Mouse (Mus musculus): ENCODE measurements around the gene Dpp4.

Gene Dpp4

DNA sequence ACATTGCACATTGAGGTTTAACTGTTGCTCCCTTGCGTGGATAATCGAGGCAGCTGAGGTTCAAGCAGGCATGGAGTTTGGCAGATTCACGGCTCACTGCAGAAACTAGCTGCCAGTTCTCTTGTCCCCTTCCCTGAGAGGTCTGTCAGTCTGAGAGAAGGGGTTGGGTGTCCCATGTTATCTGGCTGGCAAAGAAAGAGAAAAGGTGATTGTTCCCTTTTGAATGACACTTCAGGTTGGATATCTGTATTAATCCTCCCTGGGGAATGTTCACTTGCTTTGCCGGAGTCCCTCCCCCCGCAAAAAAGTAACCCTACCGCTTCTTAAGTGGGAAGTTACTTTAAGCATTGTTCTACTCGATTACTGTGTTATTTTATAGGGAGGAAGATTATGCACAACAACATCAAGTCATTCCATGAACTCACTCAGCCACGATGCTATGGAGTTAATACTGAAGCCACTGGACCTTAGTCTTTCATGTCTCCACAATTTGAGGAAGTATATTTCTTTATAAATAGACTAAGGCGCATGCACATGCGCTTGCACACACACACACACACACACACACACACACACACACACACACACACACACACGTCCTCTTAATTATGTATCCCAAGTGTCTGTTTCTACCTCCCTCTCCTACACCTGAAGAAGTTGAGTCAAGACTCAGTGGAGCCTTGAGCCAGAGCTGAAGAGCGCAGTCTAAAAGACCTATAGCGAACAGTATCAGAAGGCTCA is at the start of gene Dpp4:
TSS of gene Dpp4 (minus strand) at position 151 of the 741 bp plus-strand sequence.
- peak; percentile 41 for DNase-seq (ENCODE audit: extremely low read depth, low read depth)

- no peak for DNase-seq (ENCODE audit: extremely low read depth, low read depth)
These were observed 48.9 kb upstream of the Dpp4 start for GRCm38 (mm10) chr2:62460815-62461450.

- DNase-seq (ENCODE audit: extremely low read depth, low read depth) = peak; percentile 87
These were observed 48.2 kb upstream of the Dpp4 start for GRCm38 (mm10) chr2:62460231-62460710.

DNA sequence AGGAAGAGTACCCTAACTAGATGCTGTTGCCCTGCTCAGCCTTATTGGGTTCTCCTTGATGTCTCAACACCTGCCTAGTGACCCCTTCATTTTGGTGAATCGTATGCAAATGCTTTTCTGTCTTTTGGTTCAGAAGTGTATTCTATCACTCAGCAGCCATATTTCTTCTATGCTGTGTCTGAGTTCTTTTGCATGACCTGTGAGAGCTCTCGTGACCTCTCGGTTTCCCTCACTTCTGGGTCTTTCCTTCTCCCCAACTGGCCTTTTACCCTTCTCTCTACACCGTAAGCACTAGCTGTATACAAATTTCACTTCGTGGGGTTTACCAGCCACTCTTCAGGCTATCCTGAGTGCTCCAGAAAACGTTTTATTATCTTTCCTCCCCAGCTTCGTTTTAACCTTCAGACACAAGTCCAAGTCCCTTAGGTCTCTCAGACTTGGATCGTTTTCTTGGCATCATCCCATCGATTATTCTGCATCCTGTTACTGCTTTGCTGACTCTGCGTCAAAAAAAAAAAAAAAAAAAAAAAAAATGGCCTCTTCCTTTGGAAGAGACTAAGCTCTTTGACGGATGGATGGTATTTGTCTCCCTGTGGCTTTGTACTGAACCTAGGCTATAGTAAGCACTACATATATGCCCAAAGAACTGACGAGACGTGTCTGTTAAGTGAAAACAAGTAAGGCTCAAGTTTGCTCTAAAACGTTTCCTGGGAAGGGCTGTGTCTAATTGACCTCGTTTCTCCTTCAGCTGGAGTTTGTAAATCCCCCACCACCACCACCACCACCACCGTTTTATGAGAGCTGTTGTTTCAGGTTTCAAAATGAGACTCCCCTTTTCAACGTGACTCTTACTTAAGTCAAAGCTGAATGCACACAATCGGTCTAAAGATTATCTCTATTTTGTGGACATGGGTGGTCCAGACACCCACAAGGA is 47.5 kb upstream of the Dpp4 start:
- DNase-seq (ENCODE audit: extremely low read depth, low read depth) = peak; percentile 28

DNA sequence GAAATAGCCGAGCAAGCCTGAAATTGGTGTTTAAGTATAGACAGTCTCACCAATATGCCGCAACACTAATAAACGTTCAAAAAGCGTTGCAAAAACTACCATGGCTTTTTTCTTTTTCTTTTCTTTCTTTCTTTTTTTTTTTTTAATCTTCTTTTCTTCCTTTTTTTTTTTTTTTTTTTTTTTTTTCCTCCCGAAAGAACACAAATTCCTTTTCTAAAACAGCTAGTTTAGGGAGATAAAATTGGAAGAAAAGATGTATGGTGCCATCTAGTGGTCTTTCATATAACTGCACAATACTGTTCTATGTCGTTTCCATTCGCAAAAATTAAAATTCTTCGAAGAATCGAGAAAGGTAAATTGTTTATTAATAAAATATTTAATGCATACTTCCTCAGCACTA is 46.0 kb upstream of the Dpp4 start:
- peak; percentile 71 for DNase-seq (ENCODE audit: extremely low read depth, low read depth)

GRCm38 (mm10) chr2:62454991-62455390 is 43.0 kb upstream of the Dpp4 start:
- DNase-seq (ENCODE audit: extremely low read depth, low read depth) = no peak

- DNase-seq (ENCODE audit: extremely low read depth, low read depth) = no peak
These were observed 42.0 kb upstream of the Dpp4 start for GRCm38 (mm10) chr2:62454033-62454432.

- peak; percentile 58 for DNase-seq (ENCODE audit: extremely low read depth, low read depth)
These were observed 38.3 kb upstream of the Dpp4 start for GRCm38 (mm10) chr2:62450364-62450763.

- DNase-seq (ENCODE audit: extremely low read depth, low read depth) = peak; percentile 43
These were observed 37.8 kb upstream of the Dpp4 start for GRCm38 (mm10) chr2:62449692-62450346.

DNA sequence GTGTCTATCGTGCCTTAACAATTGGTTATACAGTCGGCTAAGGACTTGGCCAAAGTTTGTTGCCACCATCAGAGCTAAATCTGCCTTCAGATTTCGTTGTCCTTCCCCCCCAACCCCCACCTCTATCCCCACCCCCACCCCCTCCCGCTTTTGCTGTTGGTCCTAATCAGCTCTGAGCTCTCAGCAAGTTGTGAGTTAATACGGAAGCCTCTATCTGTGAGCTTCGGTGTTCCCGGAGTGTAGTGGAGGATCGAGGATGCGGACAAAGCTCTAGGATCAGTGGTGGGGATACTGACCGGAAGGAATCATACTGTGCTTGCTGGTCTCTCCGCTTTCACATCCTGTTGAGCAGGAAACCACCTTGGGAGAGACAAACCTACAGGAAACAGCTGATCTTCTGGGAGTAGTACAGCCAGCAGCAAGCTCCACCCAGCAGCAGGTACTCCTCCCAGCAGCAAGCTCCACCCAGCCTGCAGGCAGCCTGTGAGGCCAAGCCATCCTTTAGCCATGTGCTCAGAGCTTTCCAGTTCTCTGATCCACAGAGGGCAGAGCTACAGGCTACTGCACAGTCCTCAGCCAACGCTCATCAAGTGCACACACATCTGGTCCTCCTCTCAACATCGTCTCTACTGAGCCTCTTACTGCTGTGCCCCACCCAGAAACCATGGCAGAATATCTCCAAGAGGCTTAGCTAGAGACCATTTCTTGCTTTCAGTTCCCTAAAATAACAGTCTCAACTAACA is 28.9 kb upstream of the Dpp4 start:
- peak; percentile 92 for DNase-seq (ENCODE audit: extremely low read depth, low read depth)

DNA sequence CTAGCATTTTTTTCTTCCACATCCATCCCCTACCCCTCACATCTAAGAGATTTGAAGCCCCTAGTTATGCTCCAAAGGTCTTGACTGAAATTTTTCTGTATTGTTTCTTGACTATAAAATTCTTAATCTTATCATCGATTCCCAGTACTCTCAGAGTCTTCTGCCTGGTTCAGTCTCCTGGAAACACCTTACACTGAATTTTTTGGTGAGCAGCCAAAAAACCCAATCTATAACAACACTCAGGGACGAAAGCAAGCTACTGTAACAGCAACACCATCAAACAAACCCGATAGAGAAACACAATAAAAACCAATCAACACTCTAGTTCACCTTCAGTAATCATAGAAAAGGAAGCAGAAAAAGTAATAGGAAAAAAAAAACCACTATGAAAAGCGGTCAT is 28.1 kb upstream of the Dpp4 start:
- DNase-seq (ENCODE audit: extremely low read depth, low read depth) = no peak

GRCm38 (mm10) chr2:62431245-62431795 is 19.3 kb upstream of the Dpp4 start:
- no peak for DNase-seq (ENCODE audit: extremely low read depth, low read depth)

DNA sequence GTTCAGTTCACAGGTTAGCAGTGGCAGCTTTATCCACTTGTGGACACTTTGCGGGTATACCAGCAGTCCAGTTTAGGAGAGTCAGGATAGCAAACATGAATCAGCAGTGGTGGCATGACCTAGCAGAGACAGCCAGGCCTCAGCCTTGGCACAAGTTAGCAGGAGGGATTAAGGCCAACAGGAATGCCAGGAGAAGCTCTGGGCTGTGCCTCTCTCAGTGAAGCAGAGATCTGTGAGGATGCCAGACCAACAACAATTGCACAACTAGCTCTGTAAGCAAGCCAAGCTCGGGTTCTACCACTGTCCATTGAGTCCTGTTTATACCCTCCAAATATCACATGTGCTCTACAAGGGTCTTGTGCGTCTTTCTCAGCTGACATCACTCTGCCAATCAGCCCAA is 13.9 kb upstream of the Dpp4 start:
- DNase-seq (ENCODE audit: extremely low read depth, low read depth) = no peak

GRCm38 (mm10) chr2:62423343-62423776 is 11.3 kb upstream of the Dpp4 start:
- no peak for DNase-seq (ENCODE audit: extremely low read depth, low read depth)

DNA sequence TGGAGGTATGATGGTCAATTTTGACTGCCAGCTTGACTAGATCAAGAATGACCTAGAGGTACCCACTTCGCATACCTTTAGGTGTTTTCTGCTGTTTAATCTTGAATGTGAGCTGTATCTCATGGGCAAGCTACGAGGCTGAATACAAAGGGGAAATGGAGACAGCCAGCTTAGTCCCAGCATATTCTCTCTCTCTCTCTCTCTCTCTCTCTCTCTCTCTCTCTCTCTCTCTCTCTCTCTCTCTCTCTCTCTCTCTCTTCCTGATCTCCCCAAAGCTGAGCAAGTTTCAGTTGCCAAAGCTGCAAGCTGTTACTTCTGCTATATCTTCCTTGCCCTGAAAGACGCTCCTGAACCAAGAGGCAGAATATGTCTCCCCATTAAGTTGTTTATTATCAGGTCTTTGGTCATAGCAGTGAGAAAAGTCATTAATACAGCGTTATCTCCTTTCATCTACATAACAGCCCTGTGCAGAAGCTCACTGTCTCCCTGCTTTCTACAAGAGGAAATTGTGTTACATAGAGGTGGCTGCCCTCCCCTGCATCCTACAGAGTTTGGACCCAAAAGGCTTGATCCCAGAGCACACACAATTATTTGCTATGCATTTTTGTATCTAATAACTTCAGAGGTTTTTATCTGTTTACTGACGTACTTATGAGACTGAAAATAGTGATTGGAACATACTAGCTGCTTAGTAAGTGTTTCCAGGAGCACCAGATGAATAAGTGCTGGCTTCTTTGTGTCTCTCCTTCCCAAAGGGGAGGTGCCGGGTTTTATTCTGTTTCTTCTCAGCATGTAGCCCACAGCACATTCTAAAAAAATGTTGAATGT is 10.7 kb upstream of the Dpp4 start:
- no peak for DNase-seq (ENCODE audit: extremely low read depth, low read depth)

DNA sequence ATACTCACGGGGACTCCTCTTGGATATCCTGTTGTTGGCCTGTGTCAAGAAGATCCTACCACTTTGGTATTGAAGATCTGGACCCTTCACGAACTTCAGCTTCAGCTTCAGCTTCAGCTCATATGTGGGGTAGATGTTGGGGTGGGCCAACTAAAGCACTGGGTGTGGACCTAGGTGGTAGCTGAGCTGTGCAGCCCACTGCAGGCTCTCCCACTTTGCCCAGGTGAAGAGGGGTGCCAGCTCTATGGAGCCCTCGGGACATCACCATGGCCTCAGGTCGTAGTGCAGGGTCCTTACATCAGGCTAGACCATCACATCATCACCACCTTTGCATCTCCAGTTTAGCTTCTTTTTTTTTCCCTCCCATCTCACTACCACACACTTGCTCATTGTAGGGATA is 9.2 kb upstream of the Dpp4 start:
- no peak for DNase-seq (ENCODE audit: extremely low read depth, low read depth)

DNA sequence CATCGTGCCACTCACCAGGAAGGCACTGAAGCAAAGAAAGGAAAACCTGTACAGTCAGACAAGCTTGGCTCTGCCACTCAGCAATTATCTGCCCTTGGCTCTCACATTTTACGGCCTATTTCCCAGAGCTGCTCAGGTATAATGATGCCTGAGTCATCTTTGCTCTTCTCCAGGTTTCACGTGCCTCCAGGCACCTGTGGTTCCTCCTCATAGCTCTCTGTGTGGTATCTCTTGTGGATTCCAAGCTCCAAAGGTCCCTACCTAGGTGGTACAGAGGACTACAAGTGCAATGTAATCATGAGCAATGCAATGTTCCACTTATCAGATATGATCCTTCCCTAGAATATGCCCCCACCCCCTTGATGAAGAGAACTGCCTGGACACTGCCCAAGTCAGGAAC is 8.0 kb upstream of the Dpp4 start:
- DNase-seq (ENCODE audit: extremely low read depth, low read depth) = no peak

DNA sequence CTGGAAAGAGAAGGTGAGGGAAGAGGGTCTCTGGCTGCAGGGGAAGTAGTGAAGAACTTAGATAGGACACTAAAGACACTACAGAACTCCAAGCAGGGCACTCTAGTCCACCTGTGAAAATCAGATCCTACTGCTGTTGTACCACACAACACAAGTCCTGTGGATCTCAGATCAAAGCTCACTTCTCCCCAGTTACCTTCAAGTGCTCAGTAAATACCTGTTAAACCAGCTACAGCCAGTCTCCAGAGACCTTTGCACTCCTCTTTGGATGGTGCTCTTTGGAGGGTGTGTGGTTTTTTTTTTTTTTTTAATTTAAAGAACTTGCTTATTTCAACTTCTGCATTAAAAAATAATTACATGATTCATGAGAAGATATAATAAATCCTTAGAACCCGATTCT is 5.2 kb upstream of the Dpp4 start:
- DNase-seq (ENCODE audit: extremely low read depth, low read depth) = no peak

Data from MEL-GATA-1-ER (cell line).